Mouse (Mus musculus): ENCODE measurements around the gene Acap1. TPM values are rescaled to one million over a fixed set of nuclear protein-coding genes. Genes with fewer than 3 reads are reported as not detected.

Gene Acap1
- 1 to 10 TPM in 1 of 2 experiments, under 1 TPM in 1; 0.65 to 1.1 TPM for total RNA-seq (2021)
- 1.7 and 3.3 TPM in 2 replicates for polyA plus RNA-seq (2012; rRNA removed)
- long read RNA-seq, partial matches to known transcripts: 0 of 1 reads
- long read RNA-seq, other reads (novel, unspliced or antisense): 0 of 1 reads

GRCm38 (mm10) chr11:69895291-69895690 is at the start of gene Acap1:
Gene Acap1, minus strand, starts transcription at chr11:69895539.
- no peaks in the 10 kb centered on the region for H3K79me2 ChIP-seq (replicated peaks; ENCODE audit: control insufficient read depth, insufficient read depth, low read length)
- H3K27ac ChIP-seq: no peak within 1 kb of the TSS
- peaks cover under 1% of the 10 kb centered on the region; the same call in 1 of the 2 replicates for H3K4me1 ChIP-seq (ENCODE audit: control insufficient read depth, insufficient read depth, low read length)
- no peak within 1 kb of the TSS for H3K9ac ChIP-seq (ENCODE audit: low read depth, low read length)
- DNase-seq: no peak
- H3K4me3 ChIP-seq: no peak within 1 kb of the TSS
- no peaks in the 10 kb centered on the region for H3K36me3 ChIP-seq (ENCODE audit: control insufficient read depth, insufficient read depth, low read length)
- TF ChIP-seq CTCF (IDR thresholded peaks at IDR 0.05): no peak
- no peak for TF ChIP-seq EP300 (IDR thresholded peaks at IDR 0.05; ENCODE audit: insufficient read depth, low read depth, low read length)
- TF ChIP-seq POLR2A (IDR thresholded peaks at IDR 0.05; ENCODE audit: insufficient read depth, low read depth, low read length): no peak
- 64% methylated on average over 4 of the region's 4 CpGs for WGBS
- intact Hi-C loops (cut with DNase I): no loop called here
- H3K27me3 ChIP-seq (ENCODE audit: control insufficient read depth, insufficient read depth, low read length): no peaks in the 10 kb centered on the region

- WGBS: 77% methylated on average over 4 of the region's 4 CpGs
- H3K79me2 ChIP-seq (replicated peaks; ENCODE audit: control insufficient read depth, insufficient read depth, low read length): no peaks in the 10 kb centered on the region
- H3K27me3 ChIP-seq (ENCODE audit: control insufficient read depth, insufficient read depth, low read length): no peaks in the 10 kb centered on the region
- no peak overlapping the region for H3K27ac ChIP-seq
- no peak overlapping the region for H3K4me3 ChIP-seq
- DNase-seq: no peak
- TF ChIP-seq CTCF (IDR thresholded peaks at IDR 0.05) (no peak), POLR2A (IDR thresholded peaks at IDR 0.05; ENCODE audit: insufficient read depth, low read depth, low read length) (peak; percentile 14; the same call in 1 of the 2 replicates), EP300 (IDR thresholded peaks at IDR 0.05; ENCODE audit: insufficient read depth, low read depth, low read length) (no peak)
- peaks cover 4% of the 10 kb centered on the region; the same call in 1 of the 2 replicates for H3K36me3 ChIP-seq (ENCODE audit: control insufficient read depth, insufficient read depth, low read length)
- intact Hi-C loops (cut with DNase I): no loop called here
- H3K4me1 ChIP-seq (ENCODE audit: control insufficient read depth, insufficient read depth, low read length): peaks cover 7% of the 10 kb centered on the region
- no peak overlapping the region for H3K9ac ChIP-seq (ENCODE audit: low read depth, low read length)
These were observed 45.6 kb upstream of the Acap1 start for GRCm38 (mm10) chr11:69940962-69941361.

- H3K27ac ChIP-seq: peak overlapping the region; percentile 71
- H3K4me1 ChIP-seq (ENCODE audit: control insufficient read depth, insufficient read depth, low read length): peaks cover 9% of the 10 kb centered on the region
- no peak overlapping the region for H3K4me3 ChIP-seq
- intact Hi-C loops (cut with DNase I): no loop called here
- H3K9ac ChIP-seq (ENCODE audit: low read depth, low read length): no peak overlapping the region
- H3K79me2 ChIP-seq (replicated peaks; ENCODE audit: control insufficient read depth, insufficient read depth, low read length): no peaks in the 10 kb centered on the region
- no peak for DNase-seq
- peaks cover 4% of the 10 kb centered on the region; the same call in 1 of the 2 replicates for H3K36me3 ChIP-seq (ENCODE audit: control insufficient read depth, insufficient read depth, low read length)
- WGBS: 90% methylated on average over 17 of the region's 17 CpGs
- H3K27me3 ChIP-seq (ENCODE audit: control insufficient read depth, insufficient read depth, low read length): no peaks in the 10 kb centered on the region
- TF ChIP-seq POLR2A (IDR thresholded peaks at IDR 0.05; ENCODE audit: insufficient read depth, low read depth, low read length): 0 out of 2 replicates have a peak, but pooled peaks have one; percentile 5
- TF ChIP-seq EP300 (IDR thresholded peaks at IDR 0.05; ENCODE audit: insufficient read depth, low read depth, low read length): no peak
- no peak for TF ChIP-seq CTCF (IDR thresholded peaks at IDR 0.05)
These were observed 44.4 kb upstream of the Acap1 start for GRCm38 (mm10) chr11:69939731-69940130.

GRCm38 (mm10) chr11:69939181-69939580 is 43.8 kb upstream of the Acap1 start:
- Histone ChIP-seq H3K4me3 (no peak overlapping the region), H3K27me3 (ENCODE audit: control insufficient read depth, insufficient read depth, low read length) (no peaks in the 10 kb centered on the region), H3K27ac (peak overlapping the region; percentile 71), H3K36me3 (ENCODE audit: control insufficient read depth, insufficient read depth, low read length) (peaks cover 1% of the 10 kb centered on the region; the same call in 1 of the 2 replicates), H3K4me1 (ENCODE audit: control insufficient read depth, insufficient read depth, low read length) (peaks cover 11% of the 10 kb centered on the region), H3K79me2 (replicated peaks; ENCODE audit: control insufficient read depth, insufficient read depth, low read length) (no peaks in the 10 kb centered on the region), H3K9ac (ENCODE audit: low read depth, low read length) (no peak overlapping the region)
- intact Hi-C loops (cut with DNase I): no loop called here
- DNase-seq: no peak
- WGBS: 49% methylated on average over 5 of the region's 5 CpGs
- TF ChIP-seq EP300 (IDR thresholded peaks at IDR 0.05; ENCODE audit: insufficient read depth, low read depth, low read length) (no peak), CTCF (IDR thresholded peaks at IDR 0.05) (no peak), POLR2A (IDR thresholded peaks at IDR 0.05; ENCODE audit: insufficient read depth, low read depth, low read length) (peak; percentile 5; the same call in 1 of the 2 replicates)

GRCm38 (mm10) chr11:69938401-69938979 is 43.2 kb upstream of the Acap1 start:
- 47% methylated on average over 9 of the region's 9 CpGs for WGBS
- TF ChIP-seq EP300 (IDR thresholded peaks at IDR 0.05; ENCODE audit: insufficient read depth, low read depth, low read length): no peak
- TF ChIP-seq CTCF (IDR thresholded peaks at IDR 0.05): no peak
- TF ChIP-seq POLR2A (IDR thresholded peaks at IDR 0.05; ENCODE audit: insufficient read depth, low read depth, low read length): peak; percentile 31; the same call in 1 of the 2 replicates

GRCm38 (mm10) chr11:69937834-69938233 is 42.5 kb upstream of the Acap1 start:
- intact Hi-C loops (cut with DNase I): loop anchor here (1.0 kb wide), 1 partner anchor 8 kb away; no protein-coding TSS in a partner anchor
- Histone ChIP-seq H3K36me3 (ENCODE audit: control insufficient read depth, insufficient read depth, low read length) (no peaks in the 10 kb centered on the region), H3K79me2 (replicated peaks; ENCODE audit: control insufficient read depth, insufficient read depth, low read length) (no peaks in the 10 kb centered on the region), H3K4me1 (ENCODE audit: control insufficient read depth, insufficient read depth, low read length) (peaks cover 11% of the 10 kb centered on the region), H3K27ac (peak overlapping the region; percentile 71), H3K4me3 (no peak overlapping the region), H3K9ac (ENCODE audit: low read depth, low read length) (peak overlapping the region; percentile 34), H3K27me3 (ENCODE audit: control insufficient read depth, insufficient read depth, low read length) (no peaks in the 10 kb centered on the region)
- no peak for DNase-seq
- WGBS: 57% methylated on average over 5 of the region's 5 CpGs
- no peak for TF ChIP-seq CTCF (IDR thresholded peaks at IDR 0.05)
- no peak for TF ChIP-seq EP300 (IDR thresholded peaks at IDR 0.05; ENCODE audit: insufficient read depth, low read depth, low read length)
- TF ChIP-seq POLR2A (IDR thresholded peaks at IDR 0.05; ENCODE audit: insufficient read depth, low read depth, low read length): no peak

More at GRCm38 (mm10) chr11:69938401-69938979, 43.2 kb upstream of the Acap1 start:
- Histone ChIP-seq H3K27me3 (ENCODE audit: control insufficient read depth, insufficient read depth, low read length) (no peaks in the 10 kb centered on the region), H3K9ac (ENCODE audit: low read depth, low read length) (no peak overlapping the region), H3K4me1 (ENCODE audit: control insufficient read depth, insufficient read depth, low read length) (peaks cover 11% of the 10 kb centered on the region), H3K27ac (peak overlapping the region; percentile 71), H3K4me3 (no peak overlapping the region), H3K36me3 (ENCODE audit: control insufficient read depth, insufficient read depth, low read length) (no peaks in the 10 kb centered on the region), H3K79me2 (replicated peaks; ENCODE audit: control insufficient read depth, insufficient read depth, low read length) (no peaks in the 10 kb centered on the region)
- no peak for DNase-seq
- intact Hi-C loops (cut with DNase I): loop anchor here (1.0 kb wide), 1 partner anchor 8 kb away; no protein-coding TSS in a partner anchor

Data from heart, adult 2 months (tissue).